Mouse (Mus musculus) neural tube, embryonic 12.5 days (tissue): ENCODE measurements around the gene Trp73. TPM values are rescaled to one million over a fixed set of nuclear protein-coding genes. Genes with fewer than 3 reads are reported as not detected.

Experiments used
- ATAC-seq: fragments of 200-750 bp; cut with Nextera tagmentation; 2 replicates; pipeline ENCODE4 v1.8.0; 2017; ENCODE audit warnings: low read depth, mild to moderate bottlenecking, moderate TSS enrichment, moderate library complexity; ENCODE audit not compliant: low FRiP score
- H3K27ac ChIP-seq: fragments of 300-500 bp; sonication (generic); 2 replicates; pipeline ENCODE4 v1.5.1; 2016
- H3K27me3 ChIP-seq: fragments of 300-500 bp; sonication (generic); replicated peaks from 2 replicates; pipeline ENCODE4 v1.6.1; 2016; ENCODE audit warnings: mild to moderate bottlenecking
- H3K36me3 ChIP-seq: fragments of 300-500 bp; sonication (generic); 2 replicates; pipeline ENCODE4 v1.6.1; 2016; ENCODE audit warnings: mild to moderate bottlenecking
- H3K4me1 ChIP-seq: fragments of 300-500 bp; sonication (generic); 2 replicates; pipeline ENCODE4 v1.6.1; 2016
- H3K4me2 ChIP-seq: fragments of 300-500 bp; sonication (generic); replicated peaks from 2 replicates; pipeline ENCODE4 v1.6.1; 2016; ENCODE audit warnings: mild to moderate bottlenecking
- H3K4me3 ChIP-seq: fragments of 300-500 bp; sonication (generic); 2 replicates; pipeline ENCODE4 v1.5.1; 2016
- H3K9ac ChIP-seq: fragments of 300-500 bp; sonication (generic); 2 replicates; pipeline ENCODE4 v1.6.1; 2016; ENCODE audit warnings: mild to moderate bottlenecking
- H3K9me3 ChIP-seq: fragments of 300-500 bp; sonication (generic); 2 replicates; pipeline ENCODE4 v1.6.1; 2016; ENCODE audit warnings: mild to moderate bottlenecking
- WGBS: fragments of 180-500 bp; shearing (Covaris S2); methylation state at CpG from one replicate; pipeline ENCODE4 v1.1.7; 2016; 5-methylcytosine and 5-hydroxymethylcytosine counted together
- polyA plus RNA-seq: library from polyadenylated mRNA; unstranded; fragments of >200 nt; fragmentation: Nextera tagmentation; extraction: Ambion mirVana; gene quantifications from 2 replicates; pipeline ENCODE4 v1.2.1, GENCODE M21; 2016

Trp73 gene
- polyA plus RNA-seq, 1 experiment from 2014 or later, result 0.15 TPM

DNA sequence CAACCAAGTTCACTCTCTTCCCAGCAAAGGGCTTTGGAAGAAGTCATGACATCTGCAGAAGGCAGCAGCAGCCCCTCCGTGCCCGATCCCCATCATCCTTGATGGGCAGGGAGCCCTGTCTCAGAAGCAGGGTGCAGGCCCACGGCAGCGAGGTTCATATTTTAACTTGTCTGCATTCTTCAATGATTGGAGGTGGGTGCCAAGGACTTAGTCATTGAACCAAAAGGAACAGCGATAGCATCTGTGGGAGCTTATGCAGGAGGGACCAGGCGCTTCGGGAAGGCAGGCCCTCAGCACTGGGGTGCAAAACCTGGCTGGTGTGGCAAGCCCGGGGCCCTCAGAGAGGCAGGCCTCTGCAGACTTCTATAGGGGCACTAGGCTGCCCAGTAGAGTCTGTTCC lies 53.6 kb downstream of the Trp73 start:
- peaks cover 15% of the 10 kb centered on the region for H3K27me3 ChIP-seq
- no peaks in the 10 kb centered on the region for H3K4me1 ChIP-seq
- H3K4me3 ChIP-seq, result no peak overlapping the region
- WGBS, result 89% methylated on average over 8 of the region's 8 CpGs
- H3K9me3 ChIP-seq, result no peaks in the 10 kb centered on the region
- no peak overlapping the region for H3K9ac ChIP-seq
- ATAC-seq, result no peak
- H3K4me2 ChIP-seq, result no peak overlapping the region
- H3K36me3 ChIP-seq, result no peaks in the 10 kb centered on the region
- no peak overlapping the region for H3K27ac ChIP-seq

DNA sequence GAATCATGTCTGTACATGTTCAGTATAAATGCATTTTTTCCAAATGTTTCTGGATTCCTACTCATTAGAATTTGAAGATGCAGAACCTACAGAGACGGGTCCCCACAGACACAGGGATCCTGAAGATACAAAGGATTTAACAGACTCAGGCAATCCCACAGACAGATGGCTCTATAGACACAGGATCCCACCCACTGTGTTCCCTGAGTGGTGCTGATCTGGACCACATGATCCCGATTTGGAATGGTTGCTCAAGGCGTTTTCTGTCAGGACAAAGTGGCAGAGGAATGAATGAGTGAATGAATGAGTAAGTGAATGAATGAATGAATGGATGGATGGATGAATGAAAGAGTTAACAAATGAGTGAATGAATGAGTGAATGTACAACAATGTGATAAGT lies 54.2 kb downstream of the Trp73 start:
- 63% methylated on average over 3 of the region's 3 CpGs for WGBS
- H3K9ac ChIP-seq, result no peak overlapping the region
- H3K4me3 ChIP-seq, result no peak overlapping the region
- ATAC-seq, result no peak
- H3K9me3 ChIP-seq, result no peaks in the 10 kb centered on the region
- no peak overlapping the region for H3K27ac ChIP-seq
- no peaks in the 10 kb centered on the region for H3K4me1 ChIP-seq
- peaks cover 21% of the 10 kb centered on the region for H3K27me3 ChIP-seq
- H3K36me3 ChIP-seq, result no peaks in the 10 kb centered on the region
- H3K4me2 ChIP-seq, result no peak overlapping the region

DNA sequence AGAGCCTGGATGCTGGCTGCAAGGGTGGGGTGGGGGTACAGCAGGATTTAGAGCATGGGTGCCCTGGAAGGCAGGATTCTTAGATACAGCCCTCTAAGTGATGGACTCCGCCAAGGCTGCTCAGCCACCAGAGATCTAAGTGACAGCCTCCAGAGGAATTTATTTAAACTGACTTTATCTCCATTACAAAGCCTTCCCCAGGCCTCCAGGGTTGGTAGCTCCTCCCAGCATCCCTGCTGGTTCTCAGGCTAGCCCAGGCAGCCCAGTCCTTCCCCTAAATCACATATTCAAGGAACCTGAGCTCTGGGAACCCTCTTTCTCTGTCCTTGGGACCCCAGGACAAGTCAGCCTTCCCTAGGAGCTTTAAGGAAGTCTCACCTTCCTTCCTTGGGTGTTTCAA lies 58.0 kb downstream of the Trp73 start:
- no peaks in the 10 kb centered on the region for H3K9me3 ChIP-seq
- no peak overlapping the region for H3K9ac ChIP-seq
- peaks cover 45% of the 10 kb centered on the region for H3K27me3 ChIP-seq
- H3K36me3 ChIP-seq, result no peaks in the 10 kb centered on the region
- no peak overlapping the region for H3K27ac ChIP-seq
- H3K4me3 ChIP-seq, result peak overlapping the region; percentile 5; the same call in 1 of the 2 replicates
- H3K4me2 ChIP-seq, result no peak overlapping the region
- no peaks in the 10 kb centered on the region for H3K4me1 ChIP-seq
- WGBS, result 14% methylated on average over 1 of the region's 1 CpGs
- ATAC-seq, result no peak

DNA sequence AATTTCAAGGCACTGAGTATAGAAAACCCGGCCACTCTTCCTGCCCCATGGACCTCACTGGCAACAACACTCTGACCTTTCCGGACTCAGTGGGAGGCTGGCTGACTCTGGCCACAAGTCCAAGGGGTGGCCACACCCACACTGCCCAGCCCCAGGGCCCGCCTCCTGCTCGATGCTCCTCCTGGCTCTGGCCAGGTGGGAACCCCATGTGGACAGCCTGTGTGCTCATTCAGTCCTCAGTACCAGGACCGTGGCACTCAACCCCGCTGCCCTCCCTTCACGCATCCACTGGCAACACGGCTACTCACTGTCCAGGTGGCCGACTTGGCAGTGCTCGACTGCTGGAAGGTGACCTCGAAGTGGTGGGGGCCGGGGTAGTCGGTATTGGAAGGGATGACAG lies 59.0 kb downstream of the Trp73 start:
- Histone ChIP-seq H3K27ac (no peak overlapping the region), H3K4me3 (no peak overlapping the region)
- WGBS, result 4% methylated on average over 13 of the region's 13 CpGs

DNA sequence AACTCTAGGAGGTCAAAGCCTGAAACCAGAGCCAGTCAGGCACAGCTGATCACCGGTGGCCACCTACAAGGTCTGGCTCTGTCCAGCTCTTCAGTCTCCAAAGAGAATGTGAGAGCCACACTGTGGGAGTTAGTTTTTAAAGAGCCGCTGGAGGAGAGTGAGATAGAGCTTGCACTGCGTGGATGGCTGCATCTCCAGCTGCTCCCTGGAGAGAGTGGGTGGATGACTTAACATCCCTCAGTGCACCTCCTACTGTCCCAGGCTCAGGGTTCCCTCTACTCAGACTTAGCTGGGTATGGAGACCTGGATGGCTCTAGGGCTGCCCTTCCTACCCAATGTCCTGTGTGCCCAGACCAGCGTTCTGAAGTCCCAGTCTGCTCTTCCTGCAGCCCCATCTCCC lies 59.8 kb downstream of the Trp73 start:
- WGBS, result 67% methylated on average over 4 of the region's 4 CpGs
- no peak for ATAC-seq
- no peaks in the 10 kb centered on the region for H3K4me1 ChIP-seq
- H3K4me3 ChIP-seq, result no peak overlapping the region
- no peaks in the 10 kb centered on the region for H3K36me3 ChIP-seq
- peaks cover 45% of the 10 kb centered on the region for H3K27me3 ChIP-seq
- no peaks in the 10 kb centered on the region for H3K9me3 ChIP-seq
- no peak overlapping the region for H3K9ac ChIP-seq
- H3K4me2 ChIP-seq, result no peak overlapping the region
- no peak overlapping the region for H3K27ac ChIP-seq

More for the DNA sequence above, 59.0 kb downstream of the Trp73 start:
- ATAC-seq, result no peak
- Histone ChIP-seq H3K4me1 (no peaks in the 10 kb centered on the region), H3K27me3 (peaks cover 45% of the 10 kb centered on the region), H3K4me2 (no peak overlapping the region), H3K9ac (no peak overlapping the region), H3K9me3 (no peaks in the 10 kb centered on the region), H3K36me3 (no peaks in the 10 kb centered on the region)

DNA sequence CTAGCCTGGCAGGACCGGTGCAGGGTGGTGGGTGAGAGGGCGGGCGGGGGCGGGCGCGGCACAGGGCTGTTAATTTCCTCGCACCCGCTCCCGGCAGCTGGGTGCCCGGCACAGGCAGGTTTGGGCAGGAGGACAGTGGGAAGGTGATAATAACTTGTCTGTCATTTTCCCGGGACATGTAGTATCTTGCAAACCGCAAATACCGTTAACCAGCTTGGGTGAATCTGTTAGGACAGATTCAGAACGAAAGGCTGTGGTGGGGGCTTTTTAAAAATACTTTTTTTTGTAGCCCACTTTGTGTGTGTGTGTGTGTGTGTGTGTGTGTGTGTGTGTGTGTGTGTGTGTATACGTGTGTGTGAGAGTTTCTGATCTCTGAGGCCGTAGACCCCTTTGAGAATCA lies 68.1 kb downstream of the Trp73 start:
- H3K9me3 ChIP-seq, result no peaks in the 10 kb centered on the region
- H3K9ac ChIP-seq, result no peak overlapping the region
- no peak for ATAC-seq
- peaks cover 3% of the 10 kb centered on the region; the same call in 1 of the 2 replicates for H3K4me1 ChIP-seq
- no peaks in the 10 kb centered on the region for H3K36me3 ChIP-seq
- peaks cover 40% of the 10 kb centered on the region for H3K27me3 ChIP-seq
- 26% methylated on average over 14 of the region's 16 CpGs for WGBS
- H3K4me3 ChIP-seq, result peak overlapping the region; percentile 11; the same call in 1 of the 2 replicates
- H3K27ac ChIP-seq, result no peak overlapping the region
- peak overlapping the region; percentile 45 for H3K4me2 ChIP-seq

DNA sequence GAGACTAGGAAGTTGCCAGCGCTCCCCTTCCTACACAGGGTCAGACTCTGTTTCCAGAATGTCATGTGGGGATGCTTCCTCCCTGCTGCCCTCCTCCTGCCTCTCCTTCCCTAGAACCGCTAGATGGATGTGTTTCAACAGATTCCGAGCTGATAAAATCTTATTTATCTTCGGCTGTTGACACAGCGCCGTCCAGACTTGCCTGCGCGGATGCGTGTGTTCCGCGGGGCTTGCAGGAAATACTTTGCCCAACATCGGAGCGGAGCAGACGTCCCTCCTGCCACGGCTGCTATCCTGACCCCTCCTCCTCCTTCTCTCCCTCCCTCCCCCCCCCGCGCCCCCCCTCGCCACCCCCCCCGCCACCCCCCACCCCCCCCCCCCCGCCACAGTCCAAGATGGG lies 68.5 kb downstream of the Trp73 start:
- peak overlapping the region; percentile 45 for H3K4me2 ChIP-seq
- peaks cover 41% of the 10 kb centered on the region for H3K27me3 ChIP-seq
- peak overlapping the region; percentile 11; the same call in 1 of the 2 replicates for H3K4me3 ChIP-seq
- no peak overlapping the region for H3K9ac ChIP-seq
- H3K27ac ChIP-seq, result no peak overlapping the region
- WGBS, result 1% methylated on average over 15 of the region's 20 CpGs
- no peak for ATAC-seq
- H3K36me3 ChIP-seq, result no peaks in the 10 kb centered on the region
- H3K4me1 ChIP-seq, result peaks cover 3% of the 10 kb centered on the region; the same call in 1 of the 2 replicates
- H3K9me3 ChIP-seq, result no peaks in the 10 kb centered on the region

DNA sequence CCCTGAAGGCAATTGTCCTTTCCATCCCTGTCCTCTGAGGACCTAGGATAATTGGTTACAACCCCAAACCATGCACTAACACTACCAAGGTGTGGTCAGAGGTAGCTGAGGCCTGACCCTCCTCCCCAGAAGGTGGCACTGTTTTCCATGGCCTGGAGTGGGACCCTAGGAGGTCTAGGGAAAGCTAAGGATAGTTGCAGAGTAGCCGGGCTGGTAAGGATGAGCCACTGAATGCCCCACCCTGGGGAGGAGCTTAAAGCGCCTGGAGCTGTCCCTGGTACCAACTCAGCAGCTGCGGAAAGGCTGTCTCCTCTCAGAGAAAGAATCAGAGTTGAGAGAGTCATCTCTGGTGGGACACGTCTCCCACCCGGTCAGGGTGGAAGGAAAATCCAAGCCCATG lies 69.1 kb downstream of the Trp73 start:
- peak overlapping the region; percentile 45; the same call in 1 of the 2 replicates for H3K4me2 ChIP-seq
- H3K9me3 ChIP-seq, result no peaks in the 10 kb centered on the region
- H3K4me1 ChIP-seq, result peaks cover 3% of the 10 kb centered on the region; the same call in 1 of the 2 replicates
- H3K27ac ChIP-seq, result no peak overlapping the region
- no peaks in the 10 kb centered on the region for H3K36me3 ChIP-seq
- no peak overlapping the region for H3K4me3 ChIP-seq
- ATAC-seq, result no peak
- H3K27me3 ChIP-seq, result peaks cover 44% of the 10 kb centered on the region
- no peak overlapping the region for H3K9ac ChIP-seq
- WGBS, result 0% methylated on average over 5 of the region's 5 CpGs

DNA sequence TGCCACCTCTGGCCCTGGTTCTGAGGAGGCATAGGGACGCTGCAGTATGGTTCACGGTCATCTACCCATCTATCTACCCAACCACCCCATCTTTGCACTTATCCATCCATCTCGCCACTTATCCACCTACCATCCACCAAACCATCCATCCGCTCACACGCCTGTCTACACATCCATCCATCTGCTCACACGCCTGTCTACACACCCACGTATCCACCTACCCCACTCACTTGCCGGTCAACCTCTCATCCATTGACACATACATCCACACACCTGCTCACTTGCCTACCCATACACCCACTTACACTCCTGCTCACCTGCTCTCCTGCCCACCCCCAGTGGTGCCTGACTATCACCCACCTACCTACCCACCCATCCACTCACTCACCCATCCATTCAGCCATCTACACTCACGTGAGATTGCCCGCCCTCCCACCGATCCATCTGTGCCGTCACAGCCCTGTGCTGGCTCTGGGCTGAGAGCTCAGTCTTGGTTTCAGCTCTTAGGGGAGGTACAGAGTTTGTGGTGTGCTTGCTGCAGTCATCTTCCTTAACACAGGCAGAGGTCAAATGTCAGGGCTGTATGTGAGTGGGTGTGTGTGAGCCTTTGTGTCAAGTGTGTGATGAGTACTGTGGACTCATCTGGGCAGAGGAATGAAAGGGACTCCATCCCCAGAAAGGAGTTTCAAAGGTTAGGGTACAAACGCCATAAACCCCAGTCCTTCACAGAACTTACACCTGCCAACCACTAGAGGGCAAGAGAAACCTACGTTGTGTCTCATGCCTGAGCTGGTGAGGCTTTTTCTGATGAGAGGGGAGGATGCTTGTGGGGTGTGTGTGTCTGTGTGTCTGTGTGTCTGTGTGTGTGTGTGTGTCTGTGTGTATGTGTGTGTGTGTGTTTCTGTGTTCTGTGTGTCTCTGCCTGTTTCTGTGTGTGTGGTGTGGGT lies 74.9 kb downstream of the Trp73 start:
- H3K4me1 ChIP-seq, result no peaks in the 10 kb centered on the region
- ATAC-seq, result peak; percentile 37; the same call in 1 of the 2 replicates
- H3K36me3 ChIP-seq, result no peaks in the 10 kb centered on the region
- H3K4me2 ChIP-seq, result no peak overlapping the region
- no peak overlapping the region for H3K4me3 ChIP-seq
- whole genome bisulfite sequencing, result 67% methylated on average over 14 of the region's 14 CpGs
- H3K9me3 ChIP-seq, result no peaks in the 10 kb centered on the region
- H3K9ac ChIP-seq, result no peak overlapping the region
- H3K27me3 ChIP-seq, result peaks cover 23% of the 10 kb centered on the region; the same call in 1 of the 2 replicates
- no peak overlapping the region for H3K27ac ChIP-seq

DNA sequence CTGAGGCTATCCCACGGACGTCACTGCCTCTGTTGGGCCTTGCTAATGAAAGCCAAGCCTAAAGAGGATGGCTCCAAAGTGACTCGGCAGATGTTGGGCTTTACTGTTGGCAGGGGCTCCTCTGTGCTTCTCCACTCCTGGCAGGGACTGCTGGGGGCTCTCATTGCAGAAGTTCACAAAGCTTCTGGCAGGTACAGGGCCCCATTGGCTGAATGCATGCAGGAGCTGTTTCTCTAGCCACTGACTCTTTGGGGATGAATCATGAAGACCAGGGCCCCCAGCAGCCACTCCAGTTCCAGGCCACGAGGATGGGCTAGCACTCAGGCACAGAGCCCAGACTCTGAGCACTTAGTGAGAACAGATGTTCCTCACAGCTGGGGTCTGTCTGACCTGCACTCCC lies 82.3 kb downstream of the Trp73 start:
- ATAC-seq, result no peak
- WGBS, result 67% methylated on average over 4 of the region's 4 CpGs

DNA sequence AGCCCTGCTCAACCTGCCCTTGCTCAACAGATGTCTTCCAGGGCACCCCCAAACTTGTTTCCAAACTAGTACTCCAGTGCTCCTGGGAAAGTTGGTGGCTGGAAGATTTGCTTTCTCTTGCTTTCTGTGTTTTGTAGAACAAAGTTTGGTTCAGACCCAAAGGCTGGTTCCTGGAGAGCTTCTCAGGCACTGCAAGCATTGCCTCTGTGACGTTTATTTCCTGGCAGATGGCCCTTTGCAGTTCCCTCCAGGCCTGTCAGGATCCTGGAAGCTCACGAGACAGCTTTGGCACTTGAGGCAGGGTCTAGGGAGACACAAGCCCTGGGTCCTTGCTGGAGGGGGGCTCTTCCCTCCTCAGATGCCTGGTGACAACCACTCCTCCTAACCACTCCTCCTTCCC lies 83.3 kb downstream of the Trp73 start:
- 65% methylated on average over 2 of the region's 2 CpGs for WGBS
- Histone ChIP-seq H3K4me1 (no peaks in the 10 kb centered on the region), H3K9ac (no peak overlapping the region), H3K27me3 (peaks cover 3% of the 10 kb centered on the region; the same call in 1 of the 2 replicates), H3K27ac (no peak overlapping the region), H3K4me3 (no peak overlapping the region), H3K9me3 (no peaks in the 10 kb centered on the region), H3K4me2 (no peak overlapping the region), H3K36me3 (no peaks in the 10 kb centered on the region)
- ATAC-seq, result no peak

More for the DNA sequence above, 82.3 kb downstream of the Trp73 start:
- Histone ChIP-seq H3K4me3 (no peak overlapping the region), H3K4me1 (no peaks in the 10 kb centered on the region), H3K27ac (no peak overlapping the region), H3K4me2 (no peak overlapping the region), H3K36me3 (no peaks in the 10 kb centered on the region), H3K27me3 (peaks cover 3% of the 10 kb centered on the region; the same call in 1 of the 2 replicates), H3K9me3 (no peaks in the 10 kb centered on the region), H3K9ac (no peak overlapping the region)

DNA sequence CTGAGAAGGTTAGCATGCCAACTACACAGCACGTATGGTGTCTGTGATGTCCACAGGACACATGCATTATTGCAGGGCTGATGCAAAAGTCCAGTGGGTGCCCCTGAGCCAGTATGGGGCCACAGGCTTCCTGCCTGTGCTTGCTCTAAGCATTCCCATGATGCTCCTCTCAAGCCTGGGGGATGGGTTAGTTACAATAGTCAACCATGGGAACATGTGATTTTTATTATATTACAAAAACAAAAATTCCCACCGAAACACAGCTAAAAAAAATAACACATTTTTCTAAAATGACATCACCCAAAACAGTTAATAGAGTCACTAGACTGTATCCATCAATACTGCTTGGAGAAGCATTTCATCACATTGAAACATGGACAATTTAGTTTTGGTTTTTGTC lies 84.0 kb downstream of the Trp73 start:
- H3K27ac ChIP-seq, result no peak overlapping the region
- no peak overlapping the region for H3K9ac ChIP-seq
- no peak overlapping the region for H3K4me3 ChIP-seq
- H3K9me3 ChIP-seq, result no peaks in the 10 kb centered on the region
- WGBS, result 77% methylated on average over 2 of the region's 2 CpGs
- H3K4me1 ChIP-seq, result no peaks in the 10 kb centered on the region
- peaks cover 3% of the 10 kb centered on the region; the same call in 1 of the 2 replicates for H3K27me3 ChIP-seq
- no peaks in the 10 kb centered on the region for H3K36me3 ChIP-seq
- no peak for ATAC-seq
- H3K4me2 ChIP-seq, result no peak overlapping the region
